Mouse (Mus musculus): ENCODE measurements at regions not wholly inside any gene's neighbourhood (a gene's known extent, or its start where the extent isn't known, plus 50 kb on each side); places are given as distances from the start of the nearest gene placed in this dataset.

DNA sequence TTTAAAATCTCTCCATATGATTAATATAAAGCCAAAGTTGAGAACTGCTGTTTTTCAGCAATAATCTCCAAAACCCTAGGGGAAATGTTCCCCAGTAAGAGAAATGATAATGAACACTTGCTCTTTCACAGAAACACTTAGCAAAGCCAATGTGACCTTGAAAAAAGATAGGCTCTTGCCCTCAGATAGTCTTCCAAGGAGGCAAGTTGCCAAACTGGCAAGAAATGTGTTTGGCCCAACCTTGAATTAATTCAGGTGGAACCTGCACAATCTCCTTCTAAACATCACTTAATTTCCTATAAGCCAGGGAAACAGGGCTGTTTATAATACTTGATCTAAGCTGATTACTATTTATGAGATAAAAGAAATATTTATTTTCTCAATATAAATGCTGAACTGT, 244.0 kb upstream of the Gnaz start:
- Histone ChIP-seq H3K27me3 (ENCODE audit: insufficient read depth, low read length) (no peaks in the 10 kb centered on the region), H3K27ac (ENCODE audit: low read depth, low read length) (no peak overlapping the region), H3K9me3 (ENCODE audit: low read length) (no peaks in the 10 kb centered on the region), H3K9ac (replicated peaks; ENCODE audit: low read length, poor library complexity, severe bottlenecking) (no peak overlapping the region), H3K4me2 (ENCODE audit: low read depth, low read length, poor library complexity, severe bottlenecking) (no peak overlapping the region), H3K4me1 (ENCODE audit: insufficient read depth, low read length) (no peaks in the 10 kb centered on the region), H3K36me3 (ENCODE audit: insufficient read depth, low read length) (no peaks in the 10 kb centered on the region), H3K4me3 (ENCODE audit: low read depth, low read length) (no peak overlapping the region)
- ATAC-seq (ENCODE audit: low FRiP score) (no peak), DNase-seq (ENCODE audit: low spot score) (peak; percentile 7)
- TF ChIP-seq CTCF (IDR thresholded peaks at IDR 0.05), result no peak

DNA sequence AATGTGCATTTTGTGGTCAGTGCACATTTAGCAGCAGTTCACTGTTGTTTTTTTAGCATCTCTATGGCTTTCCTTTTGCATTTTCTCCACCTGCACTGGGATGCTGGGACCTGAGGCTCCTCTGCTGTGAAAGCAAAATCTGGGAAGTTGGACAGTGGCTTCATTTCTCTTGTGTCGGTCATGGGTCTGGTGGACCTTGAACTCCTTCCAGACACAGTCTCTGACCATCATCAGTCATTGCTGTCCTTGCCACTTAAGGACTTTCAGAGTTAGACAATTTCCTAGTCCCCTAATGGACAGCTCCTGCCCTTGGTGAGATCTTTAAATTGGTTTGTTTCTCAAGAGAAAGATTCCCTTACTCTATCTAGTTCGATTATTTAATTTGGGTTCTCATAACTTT, 217.5 kb upstream of the Gnaz start:
- DNase-seq (ENCODE audit: low spot score) (no peak), ATAC-seq (ENCODE audit: low FRiP score) (no peak)
- Histone ChIP-seq H3K27ac (ENCODE audit: low read depth, low read length) (no peak overlapping the region), H3K4me2 (ENCODE audit: low read depth, low read length, poor library complexity, severe bottlenecking) (no peak overlapping the region), H3K9me3 (ENCODE audit: low read length) (no peaks in the 10 kb centered on the region), H3K27me3 (ENCODE audit: insufficient read depth, low read length) (no peaks in the 10 kb centered on the region), H3K36me3 (ENCODE audit: insufficient read depth, low read length) (no peaks in the 10 kb centered on the region), H3K4me3 (ENCODE audit: low read depth, low read length) (no peak overlapping the region), H3K4me1 (ENCODE audit: insufficient read depth, low read length) (no peaks in the 10 kb centered on the region), H3K9ac (replicated peaks; ENCODE audit: low read length, poor library complexity, severe bottlenecking) (no peak overlapping the region)
- 95% methylated on average over 2 of the region's 2 CpGs for WGBS
- no peak for TF ChIP-seq CTCF (IDR thresholded peaks at IDR 0.05)

- no peak for DNase-seq (ENCODE audit: low spot score)
- Histone ChIP-seq H3K4me2 (ENCODE audit: low read depth, low read length, poor library complexity, severe bottlenecking) (no peak overlapping the region), H3K4me3 (ENCODE audit: low read depth, low read length) (no peak overlapping the region), H3K9me3 (ENCODE audit: low read length) (no peaks in the 10 kb centered on the region), H3K9ac (replicated peaks; ENCODE audit: low read length, poor library complexity, severe bottlenecking) (no peak overlapping the region), H3K27ac (ENCODE audit: low read depth, low read length) (no peak overlapping the region), H3K27me3 (ENCODE audit: insufficient read depth, low read length) (no peaks in the 10 kb centered on the region), H3K36me3 (ENCODE audit: insufficient read depth, low read length) (no peaks in the 10 kb centered on the region), H3K4me1 (ENCODE audit: insufficient read depth, low read length) (no peaks in the 10 kb centered on the region)
- ATAC-seq (ENCODE audit: low FRiP score), result no peak
- no peak for TF ChIP-seq CTCF (IDR thresholded peaks at IDR 0.05)
Measured at GRCm38 (mm10) chr10:74750879-74751278, 216.1 kb upstream of the Gnaz start.

DNA sequence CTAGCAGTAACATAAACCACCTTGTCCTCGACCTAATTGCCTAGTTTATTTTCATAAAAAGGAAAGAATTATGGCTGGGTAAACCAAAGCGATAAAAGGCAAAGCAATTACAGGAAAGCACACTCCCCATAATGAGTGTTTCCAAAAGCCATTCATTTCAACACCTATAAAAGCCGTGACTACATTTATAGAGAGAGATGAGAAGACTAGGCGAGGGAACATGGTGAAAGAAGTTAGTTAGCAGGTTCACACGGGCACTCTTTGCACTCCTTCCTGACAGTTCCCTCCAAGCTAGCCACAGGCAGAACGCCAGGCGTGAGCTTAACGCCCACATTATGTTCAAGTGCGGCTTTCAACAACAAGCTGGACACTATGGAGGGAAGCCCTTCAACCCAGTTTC, 206.2 kb upstream of the Gnaz start:
- Histone ChIP-seq H3K4me1 (ENCODE audit: insufficient read depth, low read length) (no peaks in the 10 kb centered on the region), H3K36me3 (ENCODE audit: insufficient read depth, low read length) (no peaks in the 10 kb centered on the region), H3K27me3 (ENCODE audit: insufficient read depth, low read length) (no peaks in the 10 kb centered on the region), H3K4me2 (ENCODE audit: low read depth, low read length, poor library complexity, severe bottlenecking) (no peak overlapping the region), H3K4me3 (ENCODE audit: low read depth, low read length) (no peak overlapping the region), H3K27ac (ENCODE audit: low read depth, low read length) (no peak overlapping the region), H3K9me3 (ENCODE audit: low read length) (no peaks in the 10 kb centered on the region), H3K9ac (replicated peaks; ENCODE audit: low read length, poor library complexity, severe bottlenecking) (no peak overlapping the region)
- 81% methylated on average over 9 of the region's 9 CpGs for WGBS
- ATAC-seq (ENCODE audit: low FRiP score), result no peak
- TF ChIP-seq CTCF (IDR thresholded peaks at IDR 0.05), result no peak
- DNase-seq (ENCODE audit: low spot score), result no peak

GRCm38 (mm10) chr10:74789245-74789644, 177.7 kb upstream of the Gnaz start:
- H3K4me1 ChIP-seq (ENCODE audit: insufficient read depth, low read length), result no peaks in the 10 kb centered on the region
- no peak overlapping the region for H3K4me3 ChIP-seq (ENCODE audit: low read depth, low read length)
- ATAC-seq (ENCODE audit: low FRiP score), result no peak

DNA sequence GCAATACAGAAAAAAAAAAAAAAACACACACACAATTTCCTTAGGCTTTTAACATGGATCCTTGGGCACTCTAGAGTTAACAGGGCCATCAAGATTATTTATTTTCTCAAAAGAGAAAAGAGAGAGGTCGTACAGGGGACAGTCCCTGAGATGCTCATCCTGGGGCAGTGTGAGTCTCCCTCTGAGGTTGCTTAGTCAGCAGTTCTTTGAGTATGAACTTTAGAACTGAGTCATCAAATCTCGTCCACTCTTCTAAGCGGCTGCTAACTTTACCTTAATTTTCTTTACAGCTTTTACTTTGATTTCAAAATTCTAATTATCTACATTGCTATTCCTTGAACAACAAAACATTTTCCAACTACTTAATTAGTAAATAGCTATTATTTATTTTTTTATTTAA, 177.0 kb upstream of the Gnaz start:
- DNase-seq (ENCODE audit: low spot score) (no peak), ATAC-seq (ENCODE audit: low FRiP score) (no peak)
- no peaks in the 10 kb centered on the region for H3K4me1 ChIP-seq (ENCODE audit: insufficient read depth, low read length)
- WGBS, result 80% methylated on average over 3 of the region's 3 CpGs
- TF ChIP-seq CTCF (IDR thresholded peaks at IDR 0.05), result no peak
- H3K4me2 ChIP-seq (ENCODE audit: low read depth, low read length, poor library complexity, severe bottlenecking), result no peak overlapping the region
- H3K36me3 ChIP-seq (ENCODE audit: insufficient read depth, low read length), result no peaks in the 10 kb centered on the region
- no peaks in the 10 kb centered on the region for H3K9me3 ChIP-seq (ENCODE audit: low read length)
- H3K4me3 ChIP-seq (ENCODE audit: low read depth, low read length), result no peak overlapping the region
- no peak overlapping the region for H3K27ac ChIP-seq (ENCODE audit: low read depth, low read length)
- no peak overlapping the region for H3K9ac ChIP-seq (replicated peaks; ENCODE audit: low read length, poor library complexity, severe bottlenecking)
- H3K27me3 ChIP-seq (ENCODE audit: insufficient read depth, low read length), result no peaks in the 10 kb centered on the region

More at GRCm38 (mm10) chr10:74789245-74789644, 177.7 kb upstream of the Gnaz start:
- H3K36me3 ChIP-seq (ENCODE audit: insufficient read depth, low read length), result no peaks in the 10 kb centered on the region
- no peaks in the 10 kb centered on the region for H3K9me3 ChIP-seq (ENCODE audit: low read length)
- H3K27ac ChIP-seq (ENCODE audit: low read depth, low read length), result no peak overlapping the region
- no peak for DNase-seq (ENCODE audit: low spot score)
- H3K27me3 ChIP-seq (ENCODE audit: insufficient read depth, low read length), result no peaks in the 10 kb centered on the region
- no peak overlapping the region for H3K9ac ChIP-seq (replicated peaks; ENCODE audit: low read length, poor library complexity, severe bottlenecking)
- no peak for TF ChIP-seq CTCF (IDR thresholded peaks at IDR 0.05)
- H3K4me2 ChIP-seq (ENCODE audit: low read depth, low read length, poor library complexity, severe bottlenecking), result no peak overlapping the region
- WGBS, result 94% methylated on average over 2 of the region's 2 CpGs

DNA sequence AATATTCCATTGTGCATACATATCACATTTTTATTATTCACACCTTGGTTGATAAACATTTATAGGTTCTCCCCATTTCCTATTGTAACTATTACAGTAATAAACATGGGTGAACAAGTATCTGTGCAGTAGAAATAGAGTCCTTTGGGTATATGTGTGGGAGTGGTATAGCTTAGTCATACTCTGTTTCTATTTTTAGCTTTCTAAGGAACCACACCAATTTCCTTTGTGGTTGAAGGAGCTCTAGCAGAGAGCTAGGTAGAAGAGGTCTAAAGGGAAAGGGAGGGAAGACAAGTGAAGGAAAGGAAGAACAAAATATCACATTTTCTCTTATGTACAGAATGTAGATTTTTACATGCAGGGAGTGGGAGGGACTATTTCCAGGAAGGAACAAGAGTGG, 143.6 kb upstream of the Gnaz start:
- no peak for ATAC-seq (ENCODE audit: low FRiP score)

More for the DNA sequence above, 143.6 kb upstream of the Gnaz start:
- DNase-seq (ENCODE audit: low spot score), result no peak
- Histone ChIP-seq H3K4me1 (ENCODE audit: insufficient read depth, low read length) (no peaks in the 10 kb centered on the region), H3K4me2 (ENCODE audit: low read depth, low read length, poor library complexity, severe bottlenecking) (no peak overlapping the region), H3K9ac (replicated peaks; ENCODE audit: low read length, poor library complexity, severe bottlenecking) (no peak overlapping the region), H3K27ac (ENCODE audit: low read depth, low read length) (no peak overlapping the region), H3K4me3 (ENCODE audit: low read depth, low read length) (no peak overlapping the region), H3K27me3 (ENCODE audit: insufficient read depth, low read length) (no peaks in the 10 kb centered on the region), H3K9me3 (ENCODE audit: low read length) (no peaks in the 10 kb centered on the region), H3K36me3 (ENCODE audit: insufficient read depth, low read length) (no peaks in the 10 kb centered on the region)
- no peak for TF ChIP-seq CTCF (IDR thresholded peaks at IDR 0.05)
